Mouse (Mus musculus) midbrain, embryonic 13.5 days (tissue): ENCODE measurements around the gene Tbc1d22a. TPM values are rescaled to one million over a fixed set of nuclear protein-coding genes. Genes with fewer than 3 reads are reported as not detected.

Experiments
- ATAC-seq: fragments of 200-750 bp; cut with Nextera tagmentation; 2 replicates; pipeline ENCODE4 v1.8.0; 2017; ENCODE audit warnings: mild to moderate bottlenecking, moderate TSS enrichment, moderate library complexity
- H3K27ac ChIP-seq: fragments of 300-500 bp; sonication (generic); 2 replicates; pipeline ENCODE4 v1.5.1; 2015; ENCODE audit warnings: inconsistent platforms, mild to moderate bottlenecking, moderate library complexity
- H3K27me3 ChIP-seq: fragments of 300-500 bp; sonication (generic); 2 replicates; pipeline ENCODE4 v1.6.1; 2015; ENCODE audit warnings: mild to moderate bottlenecking, inconsistent platforms
- H3K36me3 ChIP-seq: fragments of 300-500 bp; sonication (generic); 2 replicates; pipeline ENCODE4 v1.6.1; 2015; ENCODE audit warnings: mild to moderate bottlenecking, inconsistent platforms
- H3K4me1 ChIP-seq: fragments of 300-500 bp; sonication (generic); replicated peaks from 2 replicates; pipeline ENCODE4 v1.6.1; 2015; ENCODE audit warnings: inconsistent platforms
- H3K4me2 ChIP-seq: fragments of 300-500 bp; sonication (generic); replicated peaks from 2 replicates; pipeline ENCODE4 v1.6.1; 2015; ENCODE audit warnings: moderate library complexity, mild to moderate bottlenecking, inconsistent platforms
- H3K4me3 ChIP-seq: fragments of 300-500 bp; sonication (generic); replicated peaks from 2 replicates; pipeline ENCODE4 v1.5.1; 2015; ENCODE audit warnings: mild to moderate bottlenecking, inconsistent platforms
- H3K9ac ChIP-seq: fragments of 300-500 bp; sonication (generic); replicated peaks from 2 replicates; pipeline ENCODE4 v1.6.1; 2015; ENCODE audit warnings: mild to moderate bottlenecking, inconsistent platforms
- H3K9me3 ChIP-seq: fragments of 300-500 bp; sonication (generic); 2 replicates; pipeline ENCODE4 v1.6.1; 2016; ENCODE audit warnings: mild to moderate bottlenecking, inconsistent platforms
- WGBS: fragments of 180-500 bp; shearing (Covaris S2); methylation state at CpG from one replicate; pipeline ENCODE4 v1.1.7; 2015; 5-methylcytosine and 5-hydroxymethylcytosine counted together
- polyA plus RNA-seq: library from polyadenylated mRNA; unstranded; fragments of >200 nt; fragmentation: Nextera tagmentation; extraction: Ambion mirVana; gene quantifications from 2 replicates; pipeline ENCODE4 v1.2.1, GENCODE M21; 2015

Tbc1d22a gene
- polyA plus RNA-seq, 1 experiment from 2014 or later = 13.4 TPM

DNA sequence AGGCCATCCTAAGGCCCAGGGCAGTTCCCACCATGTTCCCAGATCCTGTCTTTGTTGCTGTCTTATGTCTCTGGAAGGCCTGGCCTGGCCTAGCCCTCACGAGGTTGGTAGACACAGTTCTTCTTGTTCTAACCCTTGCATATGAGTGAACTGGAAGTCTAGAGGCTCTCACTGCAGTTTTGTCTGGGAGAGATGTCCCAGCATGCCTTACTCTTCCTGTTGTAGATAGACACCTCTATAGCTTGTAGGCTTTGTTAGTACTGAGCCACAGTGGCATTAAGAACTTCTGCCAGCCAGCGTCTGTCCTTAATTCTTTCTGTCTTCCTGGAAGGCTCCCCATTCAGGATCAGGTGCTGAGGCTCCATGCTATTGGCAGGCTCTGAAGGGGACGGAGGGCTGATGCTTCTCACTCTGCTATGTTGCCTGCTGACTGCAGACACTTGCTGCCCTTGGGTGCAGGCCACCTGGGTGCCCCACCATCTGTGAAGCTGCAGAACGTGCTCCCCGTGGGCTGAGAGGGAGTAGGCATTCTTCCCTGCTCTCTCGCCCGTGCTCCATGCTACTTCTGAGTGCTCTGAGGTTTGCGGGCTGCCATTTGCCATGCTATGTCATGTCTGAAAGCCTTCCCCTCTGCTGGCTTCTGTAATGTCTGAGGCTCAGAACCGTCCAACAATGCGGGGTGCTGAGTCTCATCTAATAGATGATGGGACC, 150.8 kb downstream of the Tbc1d22a start:
- Histone ChIP-seq H3K4me1 (peaks cover 57% of the 10 kb centered on the region), H3K9me3 (no peaks in the 10 kb centered on the region), H3K27me3 (no peaks in the 10 kb centered on the region), H3K9ac (no peak overlapping the region), H3K4me2 (no peak overlapping the region), H3K36me3 (no peaks in the 10 kb centered on the region), H3K27ac (no peak overlapping the region), H3K4me3 (no peak overlapping the region)
- no peak for ATAC-seq
- 89% methylated on average over 10 of the region's 10 CpGs for WGBS

DNA sequence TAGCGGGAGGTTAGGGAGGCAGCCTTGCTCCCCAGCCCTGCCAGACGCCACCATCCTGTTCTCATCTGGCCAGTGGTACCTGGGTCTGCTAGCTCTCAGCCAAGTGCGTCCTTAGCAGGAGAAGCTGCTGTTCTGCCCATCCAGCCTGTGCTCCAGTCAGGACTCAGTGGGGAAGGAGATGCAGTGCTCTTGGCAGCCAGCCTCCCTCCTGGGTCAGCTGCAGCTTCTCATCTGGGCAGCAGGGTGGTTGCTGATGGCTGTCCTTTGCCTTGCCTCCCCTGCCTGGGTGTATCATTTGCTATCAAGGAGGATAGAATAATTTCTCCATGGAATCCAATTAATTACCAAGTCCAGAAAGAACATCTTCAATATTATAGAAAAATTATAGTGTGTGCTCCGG, 152.5 kb downstream of the Tbc1d22a start:
- H3K27me3 ChIP-seq = no peaks in the 10 kb centered on the region
- peaks cover 54% of the 10 kb centered on the region for H3K4me1 ChIP-seq
- ATAC-seq = no peak
- H3K4me2 ChIP-seq = no peak overlapping the region
- peak overlapping the region; percentile 36; the same call in 1 of the 2 replicates for H3K9ac ChIP-seq
- no peaks in the 10 kb centered on the region for H3K9me3 ChIP-seq
- H3K36me3 ChIP-seq = no peaks in the 10 kb centered on the region
- H3K27ac ChIP-seq = peak overlapping the region; percentile 70
- WGBS = 78% methylated on average over 4 of the region's 4 CpGs
- no peak overlapping the region for H3K4me3 ChIP-seq

DNA sequence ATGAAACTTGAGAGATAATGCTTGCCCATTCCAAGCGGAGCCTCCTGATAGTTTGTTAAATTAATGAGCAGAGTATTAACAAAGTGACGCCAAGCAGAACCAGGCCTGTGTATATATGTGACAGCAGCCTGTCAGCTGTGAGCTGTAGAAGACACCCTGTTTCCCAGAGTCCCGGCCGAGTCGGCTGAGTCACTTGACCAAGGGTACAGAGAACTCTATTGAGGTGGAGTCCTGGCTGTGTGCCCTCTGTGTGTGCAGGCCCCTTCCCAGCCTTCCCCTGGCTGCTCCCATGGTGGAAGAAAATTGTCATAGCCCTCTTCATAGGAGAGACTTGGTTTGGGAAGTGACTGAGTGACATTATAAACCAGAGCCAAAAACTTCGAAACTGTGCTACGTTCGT, 153.0 kb downstream of the Tbc1d22a start:
- H3K4me3 ChIP-seq = no peak overlapping the region
- H3K36me3 ChIP-seq = no peaks in the 10 kb centered on the region
- no peak overlapping the region for H3K4me2 ChIP-seq
- H3K9ac ChIP-seq = no peak overlapping the region
- H3K27ac ChIP-seq = no peak overlapping the region
- no peaks in the 10 kb centered on the region for H3K9me3 ChIP-seq
- no peaks in the 10 kb centered on the region for H3K27me3 ChIP-seq
- WGBS = 75% methylated on average over 8 of the region's 8 CpGs
- peaks cover 52% of the 10 kb centered on the region for H3K4me1 ChIP-seq
- ATAC-seq = 0 out of 2 replicates have a peak, but pooled peaks have one; percentile 15

DNA sequence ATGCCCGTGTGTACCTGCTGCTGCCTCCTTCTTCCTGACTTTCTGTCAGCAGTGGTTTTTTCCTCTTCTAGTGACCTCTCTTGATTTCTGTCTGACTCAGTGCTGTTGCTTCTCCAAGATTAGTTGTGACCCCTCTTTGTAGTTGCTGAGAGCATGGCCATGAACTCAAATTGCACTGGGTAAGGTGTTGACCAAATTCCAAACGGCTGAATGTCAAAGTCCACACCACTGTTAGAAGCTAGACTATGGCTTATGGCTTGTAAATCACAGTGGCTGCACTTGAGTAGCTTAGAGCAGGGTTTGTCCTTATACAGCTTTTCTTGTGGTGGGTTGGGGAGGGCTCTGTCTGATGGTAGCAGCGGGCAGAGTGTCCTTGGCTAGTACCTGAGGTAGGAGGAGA, 156.6 kb downstream of the Tbc1d22a start:
- no peaks in the 10 kb centered on the region for H3K36me3 ChIP-seq
- H3K4me2 ChIP-seq = no peak overlapping the region
- H3K9me3 ChIP-seq = no peaks in the 10 kb centered on the region
- H3K9ac ChIP-seq = no peak overlapping the region
- H3K27me3 ChIP-seq = no peaks in the 10 kb centered on the region
- H3K27ac ChIP-seq = no peak overlapping the region
- 87% methylated on average over 3 of the region's 3 CpGs for WGBS
- no peak for ATAC-seq
- H3K4me3 ChIP-seq = no peak overlapping the region
- H3K4me1 ChIP-seq = peaks cover 23% of the 10 kb centered on the region

DNA sequence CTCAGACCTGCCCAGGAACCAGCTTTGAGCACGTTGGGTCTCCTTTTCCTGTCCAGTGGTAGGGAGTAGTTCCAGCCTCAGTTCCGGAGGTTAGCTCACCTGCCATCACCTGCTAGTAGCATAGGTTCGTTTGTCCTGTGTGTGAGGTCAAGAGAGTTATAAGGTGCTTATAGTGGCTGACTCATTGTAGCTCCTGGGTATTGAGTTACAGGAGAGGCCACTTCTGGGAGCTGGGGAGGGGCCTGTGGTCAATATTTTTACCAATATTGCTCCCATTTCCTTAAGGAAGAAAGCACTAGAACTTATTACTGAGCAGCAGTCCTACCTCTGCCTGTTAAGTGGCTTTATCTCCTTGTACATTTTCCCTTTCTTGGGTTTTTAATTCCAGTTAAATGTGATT, 161.0 kb downstream of the Tbc1d22a start:
- Histone ChIP-seq H3K4me1 (no peaks in the 10 kb centered on the region), H3K9me3 (no peaks in the 10 kb centered on the region), H3K9ac (no peak overlapping the region), H3K27me3 (no peaks in the 10 kb centered on the region), H3K4me3 (no peak overlapping the region), H3K27ac (no peak overlapping the region), H3K36me3 (no peaks in the 10 kb centered on the region), H3K4me2 (no peak overlapping the region)
- WGBS = 89% methylated on average over 3 of the region's 3 CpGs
- no peak for ATAC-seq

DNA sequence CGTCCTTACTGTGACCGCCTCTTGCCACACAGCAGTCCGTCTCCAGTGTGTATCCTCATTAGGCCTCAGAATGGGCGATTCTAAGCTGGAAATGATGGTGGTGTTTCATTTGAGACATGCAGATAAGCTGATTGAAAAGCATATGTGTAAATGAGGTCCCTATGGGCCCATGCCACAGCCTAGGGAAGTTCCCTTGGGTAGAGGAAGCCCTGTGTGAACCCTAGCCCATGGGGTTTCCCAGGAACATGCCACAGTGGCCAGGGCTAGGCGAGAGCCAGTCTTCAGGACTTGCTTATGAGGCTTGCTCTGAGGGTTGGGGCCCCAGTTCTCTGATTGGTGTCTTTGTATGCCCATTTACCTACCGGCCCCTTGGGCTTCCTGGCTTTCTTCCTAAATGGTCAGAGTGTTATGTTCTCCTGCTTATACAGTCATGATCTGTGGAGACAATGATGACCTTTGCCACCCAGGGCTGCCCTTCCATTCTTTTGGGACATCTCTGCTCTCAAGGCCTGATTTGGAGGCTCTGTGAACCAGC, 161.7 kb downstream of the Tbc1d22a start:
- Histone ChIP-seq H3K27ac (peak overlapping the region; percentile 16; the same call in 1 of the 2 replicates), H3K4me3 (no peak overlapping the region), H3K4me1 (no peaks in the 10 kb centered on the region), H3K36me3 (no peaks in the 10 kb centered on the region), H3K4me2 (no peak overlapping the region), H3K9me3 (no peaks in the 10 kb centered on the region), H3K9ac (no peak overlapping the region), H3K27me3 (no peaks in the 10 kb centered on the region)
- 88% methylated on average over 6 of the region's 6 CpGs for WGBS
- ATAC-seq = no peak

DNA sequence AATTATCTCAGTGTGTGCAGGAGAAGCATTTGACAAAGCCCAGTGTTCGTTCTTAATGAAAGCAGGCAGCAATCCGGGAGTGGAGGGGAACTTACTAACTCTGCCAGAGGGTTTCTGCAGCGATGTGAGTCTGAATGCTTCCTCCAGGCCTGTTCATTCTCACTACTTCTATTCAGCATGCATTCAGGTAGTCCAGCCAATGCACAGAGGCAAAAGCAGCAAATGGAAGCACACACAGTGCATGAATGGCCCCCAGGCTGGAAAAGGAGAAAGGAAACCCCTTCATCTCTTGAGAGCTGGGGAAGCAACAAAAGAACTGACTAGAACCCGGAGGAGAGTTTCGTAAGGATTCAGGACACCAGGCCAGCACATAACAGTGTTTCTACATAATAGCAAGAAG, 169.0 kb downstream of the Tbc1d22a start:
- H3K27ac ChIP-seq = no peak overlapping the region
- H3K36me3 ChIP-seq = no peaks in the 10 kb centered on the region
- no peak overlapping the region for H3K9ac ChIP-seq
- no peaks in the 10 kb centered on the region for H3K9me3 ChIP-seq
- H3K27me3 ChIP-seq = no peaks in the 10 kb centered on the region
- H3K4me1 ChIP-seq = peaks cover 24% of the 10 kb centered on the region
- ATAC-seq = no peak
- no peak overlapping the region for H3K4me3 ChIP-seq
- no peak overlapping the region for H3K4me2 ChIP-seq
- WGBS = 50% methylated on average over 5 of the region's 5 CpGs

DNA sequence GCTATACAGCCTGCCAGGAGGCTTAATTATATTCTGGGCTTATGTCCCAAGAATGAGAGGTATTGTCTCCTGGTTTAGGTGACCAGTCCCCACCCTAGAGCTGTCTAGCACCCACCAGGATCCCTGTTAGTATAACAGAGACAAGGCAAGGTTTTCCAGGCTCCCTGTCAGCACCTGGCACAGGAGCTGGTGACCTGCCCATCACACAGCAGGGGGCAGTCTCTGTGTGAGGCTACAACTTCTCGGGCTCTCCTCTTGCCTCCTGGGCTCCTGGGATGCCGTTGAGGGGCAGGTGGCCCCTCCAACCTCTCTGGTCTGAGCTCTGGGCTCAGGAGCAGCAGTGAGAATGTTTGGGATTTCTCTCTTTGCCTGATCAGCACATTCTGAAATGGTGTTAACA, 171.2 kb downstream of the Tbc1d22a start:
- 42% methylated on average over 2 of the region's 2 CpGs for WGBS

DNA sequence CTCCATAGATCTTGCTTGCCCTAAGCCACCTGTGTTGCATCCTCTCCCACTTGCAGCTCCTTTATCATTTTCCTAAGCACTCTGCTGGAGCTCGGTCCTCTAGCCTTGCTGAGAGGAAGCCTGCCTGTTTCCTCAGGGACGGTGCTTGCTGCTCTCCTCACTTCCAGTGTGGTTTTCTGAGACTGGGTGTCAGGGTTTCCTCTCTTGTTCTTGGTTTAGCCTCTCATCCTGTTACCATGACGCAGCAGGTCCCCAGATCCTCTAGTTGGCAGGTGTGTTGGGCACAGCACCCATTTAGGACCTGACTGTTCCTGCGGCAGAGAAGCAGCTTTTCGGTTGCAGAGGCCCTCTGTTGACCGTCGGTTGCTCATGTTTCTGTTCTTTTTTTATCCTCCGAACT, 172.1 kb downstream of the Tbc1d22a start:
- 87% methylated on average over 8 of the region's 8 CpGs for WGBS
- Histone ChIP-seq H3K9me3 (no peaks in the 10 kb centered on the region), H3K27ac (no peak overlapping the region), H3K4me2 (no peak overlapping the region), H3K36me3 (no peaks in the 10 kb centered on the region), H3K4me1 (peaks cover 33% of the 10 kb centered on the region), H3K9ac (no peak overlapping the region), H3K4me3 (no peak overlapping the region), H3K27me3 (no peaks in the 10 kb centered on the region)
- no peak for ATAC-seq

More for the DNA sequence above, 171.2 kb downstream of the Tbc1d22a start:
- no peaks in the 10 kb centered on the region for H3K36me3 ChIP-seq
- H3K4me2 ChIP-seq = no peak overlapping the region
- H3K4me3 ChIP-seq = no peak overlapping the region
- H3K9ac ChIP-seq = no peak overlapping the region
- no peak for ATAC-seq
- H3K9me3 ChIP-seq = no peaks in the 10 kb centered on the region
- no peak overlapping the region for H3K27ac ChIP-seq
- H3K27me3 ChIP-seq = no peaks in the 10 kb centered on the region
- peaks cover 33% of the 10 kb centered on the region for H3K4me1 ChIP-seq

DNA sequence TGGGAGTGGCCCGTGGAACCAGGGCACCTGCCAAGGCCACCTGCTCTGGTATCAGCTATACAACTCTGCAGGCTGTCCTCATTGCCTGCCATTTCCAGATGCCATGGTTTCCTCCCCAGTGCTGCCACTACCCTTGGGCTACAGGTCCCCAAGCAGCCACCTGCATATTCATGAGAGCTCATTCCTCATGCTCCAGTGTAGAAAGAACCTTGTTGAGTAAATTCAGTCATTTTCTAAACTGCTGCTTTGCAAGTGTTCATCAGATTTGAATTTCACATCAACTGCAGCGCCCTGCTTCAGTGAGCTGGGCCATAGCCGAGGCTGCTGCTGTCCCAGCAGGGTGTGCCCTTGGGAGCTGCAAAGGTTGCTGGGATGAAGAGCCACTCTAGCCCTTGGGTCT, 174.3 kb downstream of the Tbc1d22a start:
- Histone ChIP-seq H3K27me3 (no peaks in the 10 kb centered on the region), H3K36me3 (no peaks in the 10 kb centered on the region), H3K4me3 (no peak overlapping the region), H3K4me2 (no peak overlapping the region), H3K9ac (no peak overlapping the region), H3K27ac (peak overlapping the region; percentile 35; the same call in 1 of the 2 replicates), H3K4me1 (peaks cover 29% of the 10 kb centered on the region), H3K9me3 (no peaks in the 10 kb centered on the region)
- 0 out of 2 replicates have a peak, but pooled peaks have one; percentile 37 for ATAC-seq
- 49% methylated on average over 3 of the region's 3 CpGs for WGBS

DNA sequence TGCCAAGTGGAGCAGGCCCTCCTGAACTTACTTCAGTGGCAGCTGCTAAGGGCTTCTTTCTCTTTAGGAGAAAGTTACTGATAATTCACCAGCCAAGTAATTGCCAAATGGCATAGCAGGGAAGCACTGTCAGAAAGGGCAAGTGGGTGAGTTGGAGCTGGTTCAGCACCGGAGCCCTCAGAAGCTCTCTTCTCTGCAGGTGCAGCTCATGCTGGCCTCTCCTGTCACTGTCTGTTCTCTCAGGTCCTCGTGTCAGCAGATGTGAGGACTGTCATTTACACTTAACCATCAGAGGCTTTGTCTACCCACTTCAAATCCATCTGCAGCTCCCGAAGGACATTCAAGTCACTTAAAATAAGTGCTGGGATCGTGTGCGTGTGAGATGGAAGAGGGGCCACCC, 190.6 kb downstream of the Tbc1d22a start:
- Histone ChIP-seq H3K9ac (no peak overlapping the region), H3K36me3 (no peaks in the 10 kb centered on the region), H3K9me3 (no peaks in the 10 kb centered on the region), H3K4me2 (no peak overlapping the region), H3K4me3 (no peak overlapping the region), H3K27me3 (no peaks in the 10 kb centered on the region), H3K27ac (no peak overlapping the region), H3K4me1 (0 out of 2 replicates have a peak, but pooled peaks cover 5% of the 10 kb centered on the region)
- no peak for ATAC-seq
- 80% methylated on average over 5 of the region's 5 CpGs for WGBS

DNA sequence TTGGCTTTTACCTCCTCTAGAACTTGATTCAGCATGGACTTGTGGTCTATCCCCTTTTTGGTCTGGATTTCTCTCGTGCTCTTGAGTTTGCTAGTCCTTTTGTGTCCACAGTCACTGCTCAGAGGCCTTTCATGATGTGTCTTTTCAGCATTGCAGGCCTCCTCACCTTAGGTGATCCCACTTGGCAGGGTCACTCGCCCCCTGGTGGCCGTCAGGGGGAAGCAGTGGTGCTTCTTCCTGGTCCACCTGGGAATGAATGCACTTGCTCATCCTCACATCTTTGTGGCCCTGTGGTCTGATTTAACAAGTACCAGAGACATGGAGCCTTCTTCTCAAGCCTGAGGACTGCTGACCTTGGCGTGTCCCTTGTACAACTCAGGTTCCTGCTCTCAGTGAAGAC, 191.3 kb downstream of the Tbc1d22a start:
- Histone ChIP-seq H3K36me3 (no peaks in the 10 kb centered on the region), H3K4me3 (no peak overlapping the region), H3K27ac (no peak overlapping the region), H3K9ac (no peak overlapping the region), H3K4me1 (peaks cover 6% of the 10 kb centered on the region), H3K9me3 (no peaks in the 10 kb centered on the region), H3K27me3 (no peaks in the 10 kb centered on the region), H3K4me2 (no peak overlapping the region)
- ATAC-seq = no peak
- WGBS = 23% methylated on average over 4 of the region's 4 CpGs

DNA sequence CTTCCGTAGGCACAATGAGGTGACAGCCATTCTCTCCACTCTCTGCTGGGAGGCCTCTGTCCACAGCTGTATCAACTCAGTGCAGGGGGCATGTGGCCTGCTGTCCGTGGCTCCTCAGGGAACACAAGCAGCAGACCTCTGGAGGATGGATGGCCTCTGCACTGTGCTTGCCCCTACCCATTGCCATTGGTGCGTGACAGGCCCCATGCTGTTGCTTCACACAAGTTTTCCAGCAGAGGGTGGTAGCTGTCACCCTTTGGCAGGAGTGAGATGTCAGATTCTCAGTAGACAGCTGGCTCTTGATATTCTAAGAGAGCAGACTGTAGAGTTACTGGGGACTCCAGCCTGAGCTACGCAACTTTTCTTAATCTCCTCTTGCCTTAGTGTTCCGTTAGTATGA, 195.1 kb downstream of the Tbc1d22a start:
- Histone ChIP-seq H3K27me3 (no peaks in the 10 kb centered on the region), H3K4me1 (peaks cover 22% of the 10 kb centered on the region), H3K4me2 (no peak overlapping the region), H3K36me3 (no peaks in the 10 kb centered on the region), H3K9ac (no peak overlapping the region), H3K4me3 (no peak overlapping the region), H3K27ac (no peak overlapping the region), H3K9me3 (no peaks in the 10 kb centered on the region)
- 56% methylated on average over 5 of the region's 5 CpGs for WGBS
- ATAC-seq = no peak
